Comparison of ENCODE assay signal across 20 mouse cellular contexts in genomic region chr12:108738745-108739144, GRCm38 (mm10). TPM values are rescaled to one million over a fixed set of nuclear protein-coding genes. Genes with fewer than 3 reads are reported as not detected.
"Had no signal": no experiment of that assay in that cellular context is flagged by ENCODE, and none has a peak within 500 bp of the region (broad histone marks: within the 10 kb centered on the region; RNA-seq: fewer than 3 reads in every experiment).

No protein-coding gene starts in this region.

- H3K36me3 ChIP-seq: liver, embryonic 13.5 days; midbrain, embryonic 12.5 days; midbrain, embryonic 15.5 days; neural tube, embryonic 12.5 days; neural tube, embryonic 15.5 days had no signal

- H3K27ac ChIP-seq: layer of hippocampus, adult 2 months; left cerebral cortex, adult 2 months; liver, embryonic 13.5 days; macrophage; midbrain, embryonic 12.5 days; midbrain, embryonic 15.5 days; neural tube, embryonic 12.5 days; neural tube, embryonic 15.5 days; stomach, postnatal 0 days had no signal

- H3K9me3 ChIP-seq: liver, embryonic 13.5 days; midbrain, embryonic 12.5 days; midbrain, embryonic 15.5 days; neural tube, embryonic 12.5 days; neural tube, embryonic 15.5 days had no signal

- H3K4me1 ChIP-seq: liver, embryonic 13.5 days; midbrain, embryonic 12.5 days; midbrain, embryonic 15.5 days; neural tube, embryonic 12.5 days; neural tube, embryonic 15.5 days had no signal

- H3K27me3 ChIP-seq: liver, embryonic 13.5 days; midbrain, embryonic 12.5 days; midbrain, embryonic 15.5 days; neural tube, embryonic 12.5 days; neural tube, embryonic 15.5 days had no signal

- DNase-seq: kidney, postnatal 14 days; layer of hippocampus, adult 9-11 months; layer of hippocampus, postnatal 36 days; liver, embryonic 13.5 days; lung, adult 2 months; lung, postnatal 14 days; right cerebral cortex, adult 18-20 months; right cerebral cortex, postnatal 14 days; right cerebral cortex, postnatal 4 days; thymus, adult 2 months; thymus, postnatal 14 days; thymus, postnatal 4 days had no signal

- H3K9ac ChIP-seq: liver, embryonic 13.5 days; midbrain, embryonic 12.5 days; midbrain, embryonic 15.5 days; neural tube, embryonic 12.5 days; neural tube, embryonic 15.5 days had no signal

- H3K4me3 ChIP-seq: layer of hippocampus, adult 2 months; left cerebral cortex, adult 2 months; liver, embryonic 13.5 days; midbrain, embryonic 12.5 days; midbrain, embryonic 15.5 days; neural tube, embryonic 12.5 days; neural tube, embryonic 15.5 days had no signal

RNA-seq across cellular contexts. Expression of gene Degs2, which starts 36.6 kb away (rescaled TPM):
- polyA plus RNA-seq: macrophage had no signal
